19 mouse cellular contexts compared by ENCODE assay signal in genomic region chr19:47667601-47668000, GRCm38 (mm10). TPM values are rescaled to one million over a fixed set of nuclear protein-coding genes. Genes with fewer than 3 reads are reported as not detected.
A peak's percentile ranks its signal among the peaks of the same experiment; 100 is the strongest.
DNase-seq lines count a peak whose midpoint lies in the region; ATAC-seq and TF ChIP-seq lines count a peak whose summit lies in the region.
"Had no signal": no experiment of that assay in that cellular context is flagged by ENCODE, and none has a peak within 500 bp of the region (broad histone marks: within the 10 kb centered on the region; RNA-seq: fewer than 3 reads in every experiment).

No protein-coding gene starts in this region.

- H3K9ac ChIP-seq in embryonic facial prominence, embryonic 13.5 days = no peak overlapping the region
- H3K9ac ChIP-seq: forebrain, embryonic 12.5 days; heart, embryonic 12.5 days; hindbrain, embryonic 15.5 days had no signal

- ATAC-seq in embryonic facial prominence, embryonic 13.5 days (ENCODE audit: insufficient number of reproducible peaks, insufficient read depth, low FRiP score, low TSS enrichment, low read depth) = no peak
- ATAC-seq: forebrain, embryonic 16.5 days had no signal

- no peak overlapping the region for H3ac ChIP-seq in C2C12 (ENCODE audit: control insufficient read depth, insufficient read length, low read depth)

- H3K4me2 ChIP-seq in embryonic facial prominence, embryonic 13.5 days = no peak overlapping the region
- H3K4me2 ChIP-seq: forebrain, embryonic 12.5 days; heart, embryonic 12.5 days; hindbrain, embryonic 15.5 days had no signal

- H3K9me3 ChIP-seq in embryonic facial prominence, embryonic 13.5 days = no peaks in the 10 kb centered on the region
- H3K9me3 ChIP-seq: forebrain, embryonic 12.5 days; heart, embryonic 12.5 days; hindbrain, embryonic 10.5 days; hindbrain, embryonic 15.5 days had no signal

- 67% methylated on average over 8 of the region's 8 CpGs for WGBS in cerebellum, adult 2 months
- 41% methylated on average over 8 of the region's 8 CpGs for WGBS in embryonic facial prominence, embryonic 13.5 days

- TF ChIP-seq CTCF in cerebellum, adult 2 months (IDR thresholded peaks at IDR 0.05; ENCODE audit: borderline replicate concordance, insufficient read depth, low read depth, low read length) = no peak
- TF ChIP-seq CTCF in C2C12 (IDR thresholded peaks at IDR 0.05; ENCODE audit: control insufficient read depth, insufficient read depth, insufficient read length) = no peak

- peak overlapping the region; percentile 60 for H3K27ac ChIP-seq in cerebellum, adult 2 months (ENCODE audit: insufficient read depth, low read length)
- peak overlapping the region; percentile 16; the same call in 1 of the 2 replicates for H3K27ac ChIP-seq in embryonic facial prominence, embryonic 13.5 days
- H3K27ac ChIP-seq: forebrain, embryonic 12.5 days; hindbrain, embryonic 15.5 days had no signal

- no peaks in the 10 kb centered on the region for H3K79me3 ChIP-seq in C2C12 (ENCODE audit: low read depth)

- no peak for TF ChIP-seq POLR2A in cerebellum, adult 2 months (IDR thresholded peaks at IDR 0.05; ENCODE audit: borderline replicate concordance, insufficient read depth, low read length)

- H3K36me3 ChIP-seq in C2C12 (ENCODE audit: control insufficient read depth, insufficient read depth) = no peaks in the 10 kb centered on the region
- no peaks in the 10 kb centered on the region for H3K36me3 ChIP-seq in embryonic facial prominence, embryonic 13.5 days
- H3K36me3 ChIP-seq: forebrain, embryonic 12.5 days; heart, embryonic 12.5 days; hindbrain, embryonic 10.5 days; hindbrain, embryonic 15.5 days had no signal

- H3K79me2 ChIP-seq in C2C12 (ENCODE audit: control insufficient read depth, insufficient read depth) = no peaks in the 10 kb centered on the region

- peaks cover 18% of the 10 kb centered on the region for H3K4me1 ChIP-seq in cerebellum, adult 2 months (ENCODE audit: control insufficient read depth, insufficient read depth, low read length)
- peaks cover 14% of the 10 kb centered on the region for H3K4me1 ChIP-seq in embryonic facial prominence, embryonic 13.5 days
- H3K4me1 ChIP-seq: hindbrain, embryonic 15.5 days had no signal

- H3K27me3 ChIP-seq in cerebellum, adult 2 months (ENCODE audit: control insufficient read depth, insufficient read depth, low read length) = no peaks in the 10 kb centered on the region
- H3K27me3 ChIP-seq in C2C12 (ENCODE audit: control insufficient read depth, insufficient read depth, insufficient read length) = no peaks in the 10 kb centered on the region
- no peaks in the 10 kb centered on the region for H3K27me3 ChIP-seq in embryonic facial prominence, embryonic 13.5 days
- H3K27me3 ChIP-seq: forebrain, embryonic 12.5 days; heart, embryonic 12.5 days; hindbrain, embryonic 15.5 days had no signal

- H3K4me3 ChIP-seq in cerebellum, adult 2 months (replicated peaks; ENCODE audit: insufficient read depth, low read depth, low read length) = no peak overlapping the region
- no peak overlapping the region for H3K4me3 ChIP-seq in C2C12 (ENCODE audit: insufficient read depth, poor library complexity, severe bottlenecking)
- no peak overlapping the region for H3K4me3 ChIP-seq in embryonic facial prominence, embryonic 13.5 days
- H3K4me3 ChIP-seq: forebrain, embryonic 12.5 days; heart, embryonic 12.5 days; hindbrain, embryonic 10.5 days; hindbrain, embryonic 15.5 days had no signal

- no peak for DNase-seq in cerebellum, adult 2 months
- no peak for DNase-seq in cerebellum, postnatal 4 days (ENCODE audit: low spot score in 2 of 2)
- DNase-seq in gonadal fat pad, adult 2 months (ENCODE audit: low read depth) = peak; percentile 66
- no peak for DNase-seq in spleen, postnatal 4 days (ENCODE audit: low spot score in 2 of 2)
- DNase-seq in adrenal gland, postnatal 25 days = no peak
- DNase-seq: adrenal gland, adult 2 months; adrenal gland, postnatal 36 days; B cell, adult 2 months; gastrocnemius, postnatal 14 days had no signal

TF ChIP-seq in C2C12, 6 proteins besides CTCF, POLR2A, EP300 and RAD21:
- TF ChIP-seq USF1 (IDR thresholded peaks at IDR 0.05; ENCODE audit: low read depth) = no peak
- TF ChIP-seq MYOD1 (IDR thresholded peaks at IDR 0.05; ENCODE audit: control insufficient read depth, insufficient read length, low read depth) = peak; percentile 21
- TF ChIP-seq CEBPB (IDR thresholded peaks at IDR 0.05; ENCODE audit: low read depth) = no peak
TF ChIP-seq in C2C12: peak in this region for 1.

RNA-seq across cellular contexts. Expression of gene Col17a1, which starts 24.3 kb away (rescaled TPM):
- 3.6 and 4.1 TPM in 2 replicates for polyA plus RNA-seq in cerebellum, adult 2 months (2012; rRNA removed)
- 0.13 TPM for polyA plus RNA-seq in C2C12 (2012; fragmentation: generic; extraction: Trizol)
- 22.9 and 26.3 TPM in 2 replicates for polyA plus RNA-seq in embryonic facial prominence, embryonic 13.5 days (2015; fragmentation: Nextera tagmentation; extraction: Ambion mirVana)
- 7.9 and 8.3 TPM in 2 replicates for polyA plus RNA-seq in gonadal fat pad, adult 2 months (2012; rRNA removed)
- total RNA-seq in adrenal gland, postnatal 25 days (2021) = not detected in 2 replicates
- total RNA-seq: adrenal gland, adult 2 months; granulocyte monocyte progenitor cell, adult 5-6 weeks; heart, adult 8-10 months; heart, postnatal 25 days had no signal
